Mouse (Mus musculus) T-helper 1 cell (primary cell): ENCODE measurements around the gene Fam181a.

Source experiments
- in situ Hi-C: fragments of 300-600 bp; cut with MboI, MseI; formaldehyde crosslinking; loops from one replicate; pipeline ENCODE4 v1.15.1; 2025; ENCODE audit warnings: high pct_unique_total_duplicates

The Fam181a gene

DNA sequence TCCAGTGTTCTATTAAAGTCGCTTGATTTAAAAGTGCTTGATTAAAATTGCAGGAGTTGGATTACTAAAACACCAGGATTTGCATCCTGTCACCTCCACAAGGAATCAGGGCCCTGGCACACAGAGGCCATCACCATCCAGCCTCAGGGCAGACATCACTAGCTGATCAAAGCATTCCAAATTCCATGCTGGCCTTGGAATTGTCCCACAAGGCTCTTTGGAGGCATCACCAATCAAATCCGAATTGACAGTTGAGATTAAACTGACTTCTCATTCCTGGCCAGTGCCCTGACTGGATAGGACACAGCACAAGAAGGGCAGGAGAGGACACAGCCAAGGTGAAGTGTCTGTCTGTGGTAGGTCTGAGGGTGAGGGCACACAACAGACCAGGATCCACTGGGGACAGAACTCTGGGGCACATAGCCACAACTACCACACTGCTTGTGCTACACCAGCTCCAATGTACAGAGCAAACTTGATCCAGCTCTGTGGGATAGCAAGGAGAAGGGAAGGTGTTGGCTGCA lies at the start of gene Fam181a:
Gene Fam181a (plus strand): TSS at position 232 of the 524 bp plus-strand sequence.
- in situ Hi-C loops, result no loop called here

DNA sequence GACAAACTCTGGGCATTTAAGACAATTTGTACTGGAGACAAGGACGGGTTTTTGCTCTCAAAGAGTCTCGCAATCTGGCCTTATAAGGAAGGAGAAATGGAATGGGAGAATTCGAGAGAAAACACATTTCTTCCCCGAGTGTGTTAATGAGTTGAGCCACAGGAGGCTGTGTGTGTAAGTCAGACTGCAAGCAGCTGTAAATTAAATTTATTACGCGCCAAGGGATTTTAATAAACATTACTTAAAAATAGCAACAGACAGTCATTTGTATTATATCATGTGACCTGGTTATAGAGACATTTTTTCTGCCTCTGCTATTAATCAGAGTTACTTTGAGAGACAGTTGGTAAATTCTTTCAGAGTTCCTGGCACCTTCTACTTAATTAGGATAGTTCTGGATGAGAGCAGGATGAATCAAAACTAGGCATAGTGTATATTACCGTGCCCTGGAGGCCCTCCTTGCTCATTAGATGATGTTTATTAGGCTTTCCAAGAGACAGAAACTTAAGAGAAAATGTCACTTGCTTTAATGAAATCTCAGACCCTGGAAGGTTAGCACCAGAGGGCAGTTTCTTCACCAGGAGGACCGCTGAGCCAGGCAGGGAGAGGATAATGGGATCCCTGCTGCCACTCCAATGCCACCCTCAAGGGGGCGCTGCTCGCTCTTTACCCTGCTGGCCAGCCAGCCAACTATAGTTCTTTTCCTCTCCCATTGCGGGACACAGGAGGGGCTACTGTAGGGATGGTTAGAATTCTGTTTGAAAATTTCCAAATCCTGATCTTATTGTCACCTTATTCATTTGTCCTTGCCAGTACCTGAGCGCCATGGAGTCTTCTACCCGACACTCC lies 48.5 kb upstream of the Fam181a start:
- in situ Hi-C loops, result no loop called here

DNA sequence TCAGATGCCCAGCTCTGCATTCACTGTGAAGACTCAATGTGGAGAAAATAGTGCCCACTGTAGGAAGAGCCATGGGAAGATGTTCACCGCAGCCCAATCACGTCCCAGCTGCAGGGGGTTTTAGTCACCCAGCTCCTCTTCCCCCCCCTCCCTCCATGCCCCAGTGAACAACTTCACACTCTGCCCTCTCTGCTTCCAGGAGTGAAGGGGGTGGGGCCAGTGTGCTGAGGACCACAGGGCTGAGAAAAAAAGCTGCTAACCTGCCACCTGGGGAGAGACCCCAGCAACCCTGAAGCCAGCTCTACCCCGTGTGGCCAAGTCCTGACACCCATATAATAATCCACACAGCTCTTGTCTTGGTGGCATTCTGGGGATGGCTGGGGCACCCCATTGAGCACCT lies 44.2 kb upstream of the Fam181a start:
- in situ Hi-C loops, result no loop called here

DNA sequence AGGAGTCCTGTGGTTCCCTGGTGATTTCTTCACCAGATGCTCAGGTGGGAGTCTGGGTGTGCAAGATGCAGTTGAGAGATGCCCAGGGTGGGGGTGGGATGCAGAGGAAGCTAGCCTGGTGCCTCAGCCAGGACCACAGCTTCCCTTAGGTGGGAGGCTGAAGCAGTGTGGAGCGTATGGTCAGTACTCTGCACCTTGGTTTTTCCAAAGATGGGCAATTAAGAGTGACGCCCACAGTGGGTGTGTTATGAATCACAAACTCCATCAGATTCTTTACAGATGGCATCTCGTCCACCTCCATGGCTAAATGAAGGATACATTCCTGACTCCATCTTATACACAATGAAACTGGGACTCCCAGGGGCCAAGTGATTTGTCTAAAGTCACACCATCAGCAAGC lies 38.6 kb upstream of the Fam181a start:
- in situ Hi-C loops, result no loop called here

DNA sequence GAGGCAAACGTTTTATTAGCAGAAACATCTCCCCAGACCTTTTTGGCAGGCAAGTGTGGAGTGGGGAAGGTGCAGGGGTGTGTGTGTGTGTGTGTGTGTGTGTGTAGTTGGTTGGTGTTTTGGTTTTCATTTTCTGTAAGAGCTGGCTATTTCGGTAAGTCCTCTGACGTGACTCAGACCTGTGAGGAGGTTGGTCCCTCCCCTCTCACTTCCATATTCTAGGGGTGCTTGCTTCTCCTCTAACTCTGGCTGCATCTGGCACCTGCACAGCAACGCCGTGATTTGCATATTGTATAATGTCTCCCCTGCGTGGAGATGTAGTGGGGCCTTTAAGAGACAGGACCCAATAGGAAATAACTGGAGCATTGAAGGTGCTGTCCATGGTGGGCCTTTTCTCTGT lies 37.7 kb upstream of the Fam181a start:
- in situ Hi-C loops, result no loop called here

DNA sequence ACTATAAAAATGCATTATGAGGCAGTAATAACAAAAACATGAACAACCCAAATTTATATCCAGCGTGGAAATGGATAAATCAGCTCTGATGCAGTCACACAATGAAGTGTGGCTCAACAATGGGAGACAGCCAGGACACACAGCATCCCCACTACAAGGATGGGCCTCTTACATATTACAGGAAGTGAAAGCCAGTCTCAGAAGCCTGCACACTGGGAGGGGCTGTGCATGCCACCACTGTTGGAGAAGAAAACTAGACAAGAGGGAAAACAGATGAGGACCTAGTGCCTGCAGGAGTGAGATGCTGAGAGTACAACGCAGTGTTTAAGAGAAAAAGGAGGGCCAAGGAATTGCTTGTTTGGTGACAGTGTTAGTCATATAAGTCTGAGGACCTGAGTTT lies 37.0 kb upstream of the Fam181a start:
- in situ Hi-C loops, result no loop called here

DNA sequence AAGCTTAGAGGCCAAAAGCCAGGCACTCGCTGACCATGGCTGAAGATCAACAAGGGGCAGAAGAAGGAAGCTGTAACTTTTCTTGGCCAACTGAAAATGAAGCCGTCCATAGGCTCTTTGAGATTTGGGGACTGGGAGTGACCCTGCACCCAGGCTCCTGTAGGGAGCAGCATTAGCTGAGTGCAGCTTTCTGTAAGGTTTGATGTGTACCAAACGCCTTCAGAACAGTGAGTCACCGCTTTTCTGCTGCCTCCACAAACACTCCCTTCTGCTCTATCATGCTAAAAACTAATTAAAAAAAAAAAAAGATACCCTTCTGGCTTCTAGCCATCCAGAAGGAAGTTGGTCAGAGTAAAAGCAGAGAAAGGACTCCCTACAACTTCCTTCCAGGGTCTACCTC lies 34.4 kb upstream of the Fam181a start:
- in situ Hi-C loops, result no loop called here

DNA sequence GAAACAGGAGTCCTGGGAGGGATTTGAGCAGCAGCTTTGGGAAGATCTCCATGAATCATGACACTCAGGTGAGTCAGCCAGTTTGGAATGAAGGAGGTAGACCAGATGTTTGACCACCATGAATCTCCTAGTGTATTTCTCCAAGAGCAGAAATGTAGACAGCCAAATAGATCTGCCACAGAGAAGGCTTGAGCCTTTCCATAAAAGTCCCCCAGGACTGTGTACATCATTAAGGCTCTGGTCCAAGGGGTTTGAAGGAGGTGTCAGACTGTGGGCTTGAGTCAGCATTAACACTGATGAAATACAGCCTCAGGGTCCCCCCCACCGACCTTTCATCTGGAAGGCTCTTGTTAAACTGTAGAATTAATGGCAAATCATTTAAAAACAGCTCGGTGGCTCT lies 29.3 kb upstream of the Fam181a start:
- in situ Hi-C loops, result no loop called here

DNA sequence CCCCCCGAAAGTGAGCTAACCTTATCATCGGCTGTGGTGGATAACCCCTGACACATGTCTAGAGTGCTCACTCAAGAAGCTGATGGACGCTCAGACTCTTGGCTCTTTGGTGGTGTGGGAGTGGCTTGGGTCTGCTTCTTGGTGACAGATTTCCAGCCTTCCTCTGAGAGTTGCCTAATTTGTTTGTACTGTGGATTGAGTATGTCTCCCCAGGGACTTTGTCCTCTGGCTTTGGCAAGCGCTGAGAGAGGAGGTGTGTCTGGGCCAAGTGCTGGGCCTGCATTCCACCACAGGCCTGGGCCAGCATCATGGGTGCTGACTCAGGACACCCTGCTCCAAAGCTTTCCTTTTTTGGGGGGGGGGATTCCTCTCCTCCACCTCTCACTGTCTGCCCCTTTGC lies 28.9 kb upstream of the Fam181a start:
- in situ Hi-C loops, result no loop called here

DNA sequence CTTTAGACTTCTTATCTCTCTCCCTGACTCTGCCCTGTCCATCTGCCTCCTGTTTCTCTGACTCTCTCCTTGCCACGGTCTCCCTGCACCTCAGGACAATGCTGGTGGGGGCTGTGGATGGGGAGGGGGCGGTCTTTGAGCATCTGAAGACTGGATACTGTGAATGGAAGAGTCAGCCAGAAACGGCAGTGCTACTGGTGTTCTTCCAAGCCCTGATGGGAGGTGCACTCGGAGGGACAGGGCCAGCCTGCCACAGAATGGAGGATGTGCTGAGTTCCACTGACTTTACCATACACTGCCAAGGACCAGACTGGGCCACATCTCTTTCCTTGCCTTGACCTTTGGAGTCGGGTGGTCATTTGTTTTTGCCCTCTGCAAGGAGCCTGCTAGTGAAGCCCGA lies 27.8 kb upstream of the Fam181a start:
- in situ Hi-C loops, result no loop called here

DNA sequence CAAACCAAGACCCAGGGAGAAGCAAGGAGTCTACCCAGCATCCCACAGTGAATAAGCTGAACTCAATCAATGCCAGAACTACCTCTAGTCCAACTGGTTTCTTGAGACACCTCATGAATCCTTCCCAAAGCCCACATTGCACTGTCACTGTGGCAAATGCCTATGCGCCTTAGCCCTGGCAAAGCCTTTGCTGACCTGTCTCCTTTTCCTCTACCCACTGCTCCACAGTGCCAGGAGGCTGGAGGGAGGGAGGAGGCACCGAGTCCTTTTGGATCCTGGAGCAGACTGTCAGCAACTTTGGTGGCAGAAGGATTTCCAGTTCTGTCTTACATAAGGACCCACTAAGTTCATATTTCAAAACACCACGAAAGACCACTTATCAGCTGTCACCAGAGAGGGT lies 27.4 kb upstream of the Fam181a start:
- in situ Hi-C loops, result no loop called here

DNA sequence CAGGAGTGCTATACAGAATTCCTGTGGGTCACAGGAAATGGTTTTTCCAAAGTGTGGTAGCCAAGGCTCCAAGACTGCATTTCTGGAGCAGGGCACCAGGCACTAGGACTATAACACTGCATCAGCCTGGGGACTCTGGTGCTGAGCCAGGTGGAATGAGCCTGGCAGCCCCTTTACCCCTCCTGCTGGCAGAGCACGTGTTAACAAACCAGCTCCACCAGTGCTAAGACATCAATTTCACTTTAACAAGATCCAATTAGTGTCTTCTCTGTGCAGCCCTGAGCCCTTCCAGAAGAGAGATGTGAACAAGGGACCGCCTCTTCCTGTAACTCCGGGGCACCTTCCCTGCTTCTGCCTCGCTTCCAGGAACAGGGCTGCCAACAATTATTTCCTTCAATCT lies 23.5 kb upstream of the Fam181a start:
- in situ Hi-C loops, result no loop called here

DNA sequence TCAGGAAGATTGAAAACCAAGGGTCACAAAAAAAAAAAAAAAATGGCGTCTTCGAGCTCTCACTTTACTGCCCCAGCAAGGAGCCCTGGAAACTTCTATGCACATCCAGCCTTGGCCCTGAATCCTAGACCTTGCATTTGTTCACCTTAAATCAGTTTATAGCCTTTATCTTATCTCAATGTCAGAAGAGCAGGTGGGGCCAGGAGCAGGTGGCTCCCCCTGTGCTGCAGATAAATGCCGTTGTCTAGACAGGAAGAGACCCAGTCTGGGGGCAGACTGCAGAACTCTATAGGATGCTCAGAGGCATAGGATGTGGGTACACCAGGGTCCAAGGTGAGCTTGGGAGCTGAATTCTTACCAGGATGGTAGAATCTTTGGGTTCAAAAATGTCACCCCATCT lies 18.4 kb upstream of the Fam181a start:
- in situ Hi-C loops, result no loop called here

DNA sequence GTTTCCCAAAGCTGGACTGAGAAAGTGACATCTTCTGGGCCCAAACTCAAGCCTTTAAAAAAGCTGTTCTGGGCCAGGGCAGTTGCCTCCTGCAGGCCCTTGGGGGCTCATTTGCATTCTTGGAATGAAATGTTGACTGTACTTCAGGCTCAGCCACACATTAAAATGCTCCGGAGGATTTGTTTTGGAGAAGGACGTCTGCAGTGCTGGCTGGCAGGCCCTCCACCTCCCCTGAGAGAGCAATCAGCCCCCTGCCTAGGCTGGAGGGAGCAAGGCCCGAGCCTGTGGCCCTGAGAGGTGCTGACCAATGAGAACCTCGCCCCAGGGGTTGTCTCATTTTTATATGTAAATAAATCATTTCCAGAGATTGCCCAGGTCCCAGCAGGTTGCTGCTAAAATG lies 14.5 kb upstream of the Fam181a start:
- in situ Hi-C loops, result no loop called here

DNA sequence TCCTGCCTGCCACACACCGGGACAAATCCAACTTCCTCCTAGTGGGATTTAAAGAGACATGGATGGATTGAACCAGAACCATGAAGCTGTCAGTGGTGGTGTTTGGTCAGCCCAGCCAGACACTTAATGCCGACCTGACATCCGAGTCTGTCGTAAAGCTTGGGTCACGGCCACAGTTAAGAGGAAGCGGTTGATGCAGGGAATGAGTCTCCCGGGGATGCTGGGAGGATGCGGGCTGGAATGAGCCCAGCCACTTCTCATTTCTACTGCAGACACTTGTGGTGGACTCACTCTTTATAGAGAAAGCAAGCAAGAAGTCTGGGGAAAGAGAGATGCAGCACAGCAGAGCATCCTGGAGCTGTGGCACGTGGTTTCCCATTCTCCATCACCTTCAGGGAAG lies 10.3 kb upstream of the Fam181a start:
- in situ Hi-C loops, result no loop called here

DNA sequence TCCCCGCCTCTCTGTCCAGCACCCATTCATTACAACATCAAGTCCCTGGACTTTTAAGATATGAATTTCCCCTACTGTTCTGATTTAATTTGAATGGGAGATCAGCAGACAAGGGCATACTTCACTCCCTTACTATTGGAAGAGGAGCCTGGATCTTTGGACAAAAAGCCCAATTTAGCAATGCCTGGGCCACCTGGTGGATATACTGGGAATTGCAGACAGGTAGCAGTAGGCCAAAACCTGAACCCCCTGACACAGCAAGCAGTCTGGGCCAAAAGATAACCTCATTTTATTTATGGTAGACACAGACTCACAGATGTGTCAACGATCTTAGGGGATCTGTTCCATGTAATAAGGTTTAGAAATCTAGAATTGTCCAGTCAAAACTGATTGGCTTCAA lies 9.1 kb upstream of the Fam181a start:
- in situ Hi-C loops, result no loop called here

DNA sequence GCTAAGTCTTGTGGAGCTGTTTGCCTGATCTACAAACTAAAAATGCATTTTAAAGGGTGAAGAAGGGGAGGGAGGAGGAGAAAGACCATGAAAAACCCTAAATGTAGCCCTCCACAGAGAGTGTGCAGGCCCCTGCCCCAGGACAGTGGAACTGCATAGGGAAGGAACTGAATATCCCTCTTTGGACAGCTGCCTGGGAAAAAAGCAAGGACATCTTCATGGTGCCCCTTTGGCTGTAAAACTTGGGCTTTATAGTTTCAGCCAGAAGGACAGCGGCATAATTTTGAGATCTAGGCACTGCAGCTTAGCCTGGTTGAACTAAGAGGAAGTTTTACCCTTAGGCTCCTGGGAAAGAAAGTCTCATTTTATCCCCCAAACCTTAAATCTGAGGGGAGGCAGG lies 7.8 kb upstream of the Fam181a start:
- in situ Hi-C loops, result no loop called here

DNA sequence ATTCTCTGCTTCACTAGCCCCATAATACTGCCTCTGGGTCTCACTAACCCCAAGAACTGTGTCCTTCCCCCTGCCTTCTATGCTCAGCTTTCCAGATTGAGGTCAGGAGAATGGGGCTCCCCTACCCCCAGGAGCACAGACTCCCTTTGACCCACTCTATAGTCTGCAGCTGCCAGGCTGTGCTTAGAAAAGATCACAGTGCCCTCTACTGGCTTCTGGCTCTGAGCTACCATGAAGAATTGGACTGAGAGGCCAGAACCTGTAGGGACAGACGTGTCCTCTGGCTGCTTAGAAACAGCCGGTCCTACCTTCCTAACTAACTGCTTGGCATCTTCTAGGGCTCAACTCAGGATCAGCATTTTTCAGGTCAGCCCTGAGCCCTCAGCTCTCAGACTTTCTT lies 4.6 kb upstream of the Fam181a start:
- in situ Hi-C loops, result loop anchor here (5.0 kb wide), 1 partner anchor 164 kb away; no protein-coding TSS in a partner anchor

DNA sequence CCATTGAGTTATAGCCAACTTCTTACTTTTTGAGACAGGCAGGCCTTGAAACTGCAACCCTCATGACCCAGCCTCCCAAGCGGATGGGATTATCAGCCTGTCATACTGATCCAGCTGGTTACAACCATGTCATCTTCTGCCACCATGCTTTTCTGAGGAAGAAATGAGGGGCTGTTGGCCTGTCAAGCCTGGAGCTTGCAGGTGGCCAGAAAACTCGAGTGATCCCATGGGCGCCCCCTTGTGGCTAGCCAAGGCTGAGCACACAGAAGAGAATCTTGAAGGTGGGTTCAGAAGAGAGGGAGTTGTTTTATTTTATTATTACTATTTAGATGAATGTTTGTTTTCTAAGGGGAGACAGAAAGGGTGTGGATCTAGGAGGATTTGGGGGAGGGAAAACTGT lies 4.1 kb upstream of the Fam181a start:
- in situ Hi-C loops, result loop anchor here (5.0 kb wide), 1 partner anchor 164 kb away; no protein-coding TSS in a partner anchor

DNA sequence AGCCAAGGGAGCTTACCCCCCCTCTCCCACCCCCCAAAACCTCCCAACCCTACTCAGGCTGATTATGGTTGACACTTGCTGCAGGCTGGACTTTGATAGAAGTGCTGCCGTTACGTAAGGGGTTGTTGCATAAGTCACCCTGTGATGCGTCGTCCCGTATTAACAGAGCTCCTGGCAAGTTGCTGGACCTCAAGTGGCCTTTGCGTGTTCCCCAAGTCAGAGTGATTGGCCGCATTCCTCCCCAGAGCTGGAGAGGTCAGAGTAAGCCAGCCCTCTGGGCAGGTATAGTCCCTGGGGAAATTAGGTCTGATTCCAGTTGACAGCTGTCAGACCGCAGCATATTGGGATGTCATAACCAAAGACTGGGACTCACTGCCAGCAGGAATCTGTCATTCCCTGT lies 1.1 kb downstream of the Fam181a start:
- in situ Hi-C loops, result no loop called here

DNA sequence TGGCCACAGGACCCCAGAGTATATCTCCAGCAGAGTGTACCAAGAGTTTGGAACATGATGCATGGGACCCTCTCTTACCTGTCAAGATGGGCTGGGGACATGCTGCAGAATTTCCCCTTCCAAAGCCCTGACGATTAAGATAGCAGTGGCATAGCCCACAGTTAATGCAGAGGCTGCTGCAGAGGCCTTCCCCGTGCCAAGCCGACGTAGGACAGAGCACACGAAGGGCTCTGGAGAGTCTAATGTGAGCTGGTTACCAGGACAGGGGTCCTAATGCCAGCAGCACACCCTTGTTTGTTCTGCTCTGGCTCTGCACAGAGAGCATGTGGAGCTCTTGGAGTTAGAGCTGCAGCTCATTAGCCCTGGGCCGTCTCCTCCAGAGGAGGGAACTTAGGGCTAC lies 2.5 kb downstream of the Fam181a start:
- in situ Hi-C loops, result no loop called here

DNA sequence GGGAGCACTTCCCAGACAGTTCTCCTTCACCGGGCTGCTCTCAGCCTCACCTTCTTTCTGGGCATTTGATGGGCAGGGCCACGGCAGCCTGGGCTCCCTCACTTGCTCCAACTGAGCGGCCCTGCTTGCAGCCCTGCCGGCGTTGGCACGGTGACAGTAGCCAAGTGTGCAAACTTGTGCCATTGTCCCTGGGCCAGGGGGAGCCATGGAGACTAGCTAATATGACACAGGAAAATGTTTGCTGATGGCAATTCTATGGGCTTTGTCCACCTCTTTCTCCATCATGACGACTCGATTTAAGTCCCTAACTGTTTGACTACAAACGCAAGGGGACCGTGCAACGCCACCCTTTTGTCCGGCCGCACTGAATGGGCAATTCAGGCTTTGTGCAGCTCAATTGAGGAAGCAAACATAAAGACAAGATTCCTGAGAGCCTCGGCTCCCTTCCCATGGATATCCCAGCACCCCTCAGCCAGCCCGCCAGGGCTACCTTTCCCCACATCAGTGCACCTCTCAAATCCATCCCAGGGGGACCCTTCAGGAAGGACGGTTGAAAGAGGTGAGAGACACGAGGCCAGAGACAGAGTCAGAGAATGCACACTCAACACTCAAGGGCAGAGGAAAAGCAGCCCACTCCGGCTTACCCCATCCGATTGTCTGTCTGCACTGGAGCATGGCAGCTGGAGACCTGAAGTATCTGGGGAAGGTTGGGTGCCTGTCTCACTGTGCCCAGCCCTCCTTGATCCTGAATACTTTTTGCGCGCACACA lies 3.3 kb downstream of the Fam181a start:
- in situ Hi-C loops, result no loop called here
